Mouse (Mus musculus) lung, embryonic 16.5 days (tissue): ENCODE measurements at regions not wholly inside any gene's neighbourhood (a gene's known extent, or its start where the extent isn't known, plus 50 kb on each side); places are given as distances from the start of the nearest gene placed in this dataset.
"Not testable (repeated sequence)": the region's sequence is repeated elsewhere in the genome, so short reads cannot be mapped to it uniquely, and the experiment has no call there.

ENCODE experiments used
- ATAC-seq: fragments of 200-750 bp; cut with Nextera tagmentation; 2 replicates; pipeline ENCODE4 v1.8.0; 2017; ENCODE audit warnings: low read depth, mild to moderate bottlenecking, moderate library complexity
- H3K27ac ChIP-seq: fragments of 300-500 bp; sonication (generic); 2 replicates; pipeline ENCODE4 v1.5.1; 2014; ENCODE audit warnings: mild to moderate bottlenecking, control low read depth, low read length
- H3K27me3 ChIP-seq: fragments of 300-500 bp; sonication (generic); 2 replicates; pipeline ENCODE4 v1.6.1; 2014; ENCODE audit warnings: low read depth, low read length, mixed read lengths; ENCODE audit not compliant: control insufficient read depth, insufficient read depth
- H3K36me3 ChIP-seq: fragments of 300-500 bp; sonication (generic); 2 replicates; pipeline ENCODE4 v1.6.1; 2014; ENCODE audit warnings: low read length; ENCODE audit not compliant: control insufficient read depth, insufficient read depth
- H3K4me1 ChIP-seq: fragments of 300-500 bp; sonication (generic); replicated peaks from 2 replicates; pipeline ENCODE4 v1.6.1; 2014; ENCODE audit warnings: low read length, mixed read lengths; ENCODE audit not compliant: control insufficient read depth, insufficient read depth
- H3K4me2 ChIP-seq: fragments of 300-500 bp; sonication (generic); 2 replicates; pipeline ENCODE4 v1.6.1; 2014; ENCODE audit warnings: low read depth, low read length, control low read depth
- H3K4me3 ChIP-seq: fragments of 300-500 bp; sonication (generic); 2 replicates; pipeline ENCODE4 v1.5.1; 2014; ENCODE audit warnings: mild to moderate bottlenecking, low read length, control low read depth
- H3K9ac ChIP-seq: fragments of 300-500 bp; sonication (generic); 2 replicates; pipeline ENCODE4 v1.6.1; 2014; ENCODE audit warnings: low read length, control low read depth
- H3K9me3 ChIP-seq: fragments of 300-500 bp; sonication (generic); 2 replicates; pipeline ENCODE4 v1.6.1; 2016; ENCODE audit warnings: low read length; ENCODE audit not compliant: control insufficient read depth
- WGBS: fragments of 180-500 bp; shearing (Covaris S2); extraction: QIAGEN DNeasy Blood & Tissue Kit; methylation state at CpG from one replicate; pipeline ENCODE4 v1.1.7; 2014; 5-methylcytosine and 5-hydroxymethylcytosine counted together

DNA sequence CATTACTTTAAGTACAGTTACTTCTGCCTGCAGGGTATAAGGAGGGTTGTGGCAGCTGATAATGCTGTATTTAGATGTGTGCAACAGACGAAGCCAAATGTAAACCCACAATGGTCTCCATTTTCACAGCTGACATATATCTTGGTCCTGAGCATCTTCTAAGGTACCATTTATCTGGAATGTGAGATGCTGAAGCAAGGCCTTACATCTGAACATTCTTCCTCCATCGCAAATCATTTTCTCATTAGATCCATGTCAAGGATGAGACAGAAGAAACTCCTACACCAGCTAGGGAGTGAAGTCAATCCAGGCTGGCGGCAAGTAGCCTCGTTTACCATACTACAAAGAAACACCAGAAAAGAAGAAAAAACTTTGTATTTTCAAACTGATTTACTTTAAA, 228.4 kb upstream of the Hand2 start:
- Histone ChIP-seq H3K27ac (no peak overlapping the region), H3K9ac (no peak overlapping the region), H3K4me2 (no peak overlapping the region), H3K27me3 (no peaks in the 10 kb centered on the region), H3K4me3 (no peak overlapping the region), H3K4me1 (no peaks in the 10 kb centered on the region), H3K36me3 (no peaks in the 10 kb centered on the region), H3K9me3 (no peaks in the 10 kb centered on the region)
- 80% methylated on average over 4 of the region's 4 CpGs for WGBS
- no peak for ATAC-seq

DNA sequence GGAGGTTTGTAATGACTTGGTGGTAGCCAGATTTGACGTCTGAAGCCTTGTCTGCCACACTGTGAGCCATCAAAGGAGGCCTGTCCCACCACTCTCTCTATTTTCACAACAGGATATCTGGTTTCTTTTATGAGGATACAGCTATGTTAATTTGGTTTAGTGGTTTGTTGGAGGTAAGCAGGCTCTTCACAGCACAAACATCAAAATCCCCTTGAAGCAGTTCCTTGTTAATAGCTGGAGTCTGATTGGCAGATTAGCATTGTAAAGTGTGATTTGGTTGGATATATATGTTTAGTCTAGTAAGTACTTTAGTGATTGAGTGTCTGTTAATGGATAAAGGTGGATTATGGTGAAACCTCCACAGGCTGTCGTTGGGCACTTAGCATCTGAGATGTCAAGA, 225.6 kb upstream of the Hand2 start:
- Histone ChIP-seq H3K36me3 (no peaks in the 10 kb centered on the region), H3K9ac (no peak overlapping the region), H3K9me3 (no peaks in the 10 kb centered on the region), H3K4me2 (no peak overlapping the region), H3K4me1 (no peaks in the 10 kb centered on the region), H3K27ac (no peak overlapping the region), H3K27me3 (no peaks in the 10 kb centered on the region), H3K4me3 (no peak overlapping the region)
- ATAC-seq, result no peak
- 29% methylated on average over 2 of the region's 2 CpGs for WGBS

DNA sequence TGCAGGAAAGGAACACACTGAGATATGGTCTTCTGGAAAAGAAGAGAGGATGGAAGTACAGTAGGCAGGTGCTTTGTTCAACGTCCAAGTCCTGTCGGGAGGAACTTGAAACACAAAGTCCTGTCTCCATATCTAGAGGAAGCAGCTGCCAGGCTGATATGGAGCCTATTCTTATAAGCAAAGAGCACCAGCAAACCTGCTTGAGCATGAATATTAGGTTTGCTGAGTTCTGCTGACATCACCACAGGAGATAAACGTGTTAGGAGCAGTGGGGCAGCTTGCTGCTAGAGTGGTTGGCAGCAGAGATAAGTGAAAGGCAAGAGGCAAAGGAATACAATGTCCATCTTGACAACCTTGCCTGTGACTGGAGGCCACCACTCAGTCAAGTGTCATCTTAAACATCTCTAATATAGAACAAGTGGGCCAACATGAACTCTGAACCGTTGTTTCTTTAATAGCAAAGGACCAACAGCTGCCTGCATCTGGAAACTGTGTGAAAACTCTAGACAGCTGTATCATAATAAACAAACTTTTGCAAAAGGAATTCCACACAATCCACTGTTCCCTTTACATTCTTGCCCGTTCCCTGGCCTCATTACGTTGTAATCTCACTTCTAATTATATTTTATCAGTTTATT, 209.9 kb upstream of the Hand2 start:
- H3K36me3 ChIP-seq, H3K9ac ChIP-seq, H3K4me3 ChIP-seq, H3K9me3 ChIP-seq, H3K4me1 ChIP-seq, H3K4me2 ChIP-seq, H3K27ac ChIP-seq, H3K27me3 ChIP-seq: not testable (repeated sequence)
- peak; percentile 70; the same call in 1 of the 2 replicates for ATAC-seq
- 33% methylated on average over 2 of the region's 6 CpGs for WGBS

DNA sequence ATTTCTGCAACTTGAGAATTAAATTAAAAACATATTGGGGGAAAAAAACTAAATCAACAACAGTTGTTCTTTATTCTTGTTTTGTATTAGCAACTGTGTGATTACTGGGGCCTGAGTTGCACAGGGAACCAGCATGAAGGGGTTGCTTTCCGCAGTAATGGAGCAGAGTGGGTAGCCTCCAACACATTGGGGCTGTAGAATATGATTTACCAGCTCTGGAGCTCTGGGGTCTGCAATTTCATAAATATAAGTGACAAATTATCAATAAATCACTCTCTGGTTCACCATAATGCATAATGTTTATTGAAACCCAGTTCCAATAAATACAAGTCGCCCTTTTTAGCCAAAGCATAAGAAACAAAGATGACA, 209.4 kb upstream of the Hand2 start:
- 30% methylated on average over 2 of the region's 2 CpGs for WGBS

DNA sequence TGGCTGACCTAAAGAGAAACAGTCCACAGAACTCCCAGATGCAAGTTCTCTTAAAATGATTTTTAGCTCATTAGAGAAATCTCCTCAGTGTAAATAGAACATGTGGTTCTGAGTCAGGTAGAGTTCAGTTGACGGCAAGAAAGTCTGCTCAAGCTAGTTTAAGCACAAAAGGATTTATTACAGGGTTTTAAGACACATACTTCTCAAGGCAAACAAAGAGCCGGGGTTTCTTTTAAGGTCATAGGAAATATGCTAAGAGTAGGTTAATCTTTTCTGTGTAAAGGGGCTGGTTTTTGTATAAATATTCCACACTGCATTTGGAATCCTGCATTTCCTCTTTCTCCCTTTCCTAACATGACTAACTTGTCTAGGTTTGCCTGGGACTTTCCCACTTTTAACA, 206.9 kb upstream of the Hand2 start:
- H3K9me3 ChIP-seq, result no peaks in the 10 kb centered on the region; the same call in 1 of the 2 replicates
- no peak overlapping the region for H3K4me2 ChIP-seq
- H3K27ac ChIP-seq, result no peak overlapping the region
- H3K9ac ChIP-seq, result no peak overlapping the region
- H3K27me3 ChIP-seq, result no peaks in the 10 kb centered on the region
- H3K36me3 ChIP-seq, result no peaks in the 10 kb centered on the region
- H3K4me1 ChIP-seq, result no peaks in the 10 kb centered on the region
- ATAC-seq, result no peak
- WGBS, result 50% methylated on average over 2 of the region's 2 CpGs
- no peak overlapping the region for H3K4me3 ChIP-seq

More for the DNA sequence above, 209.4 kb upstream of the Hand2 start:
- Histone ChIP-seq H3K4me3 (no peak overlapping the region), H3K36me3 (no peaks in the 10 kb centered on the region), H3K27ac (no peak overlapping the region), H3K4me2 (no peak overlapping the region), H3K27me3 (no peaks in the 10 kb centered on the region), H3K9ac (no peak overlapping the region), H3K9me3 (no peaks in the 10 kb centered on the region; the same call in 1 of the 2 replicates), H3K4me1 (no peaks in the 10 kb centered on the region)
- no peak for ATAC-seq

DNA sequence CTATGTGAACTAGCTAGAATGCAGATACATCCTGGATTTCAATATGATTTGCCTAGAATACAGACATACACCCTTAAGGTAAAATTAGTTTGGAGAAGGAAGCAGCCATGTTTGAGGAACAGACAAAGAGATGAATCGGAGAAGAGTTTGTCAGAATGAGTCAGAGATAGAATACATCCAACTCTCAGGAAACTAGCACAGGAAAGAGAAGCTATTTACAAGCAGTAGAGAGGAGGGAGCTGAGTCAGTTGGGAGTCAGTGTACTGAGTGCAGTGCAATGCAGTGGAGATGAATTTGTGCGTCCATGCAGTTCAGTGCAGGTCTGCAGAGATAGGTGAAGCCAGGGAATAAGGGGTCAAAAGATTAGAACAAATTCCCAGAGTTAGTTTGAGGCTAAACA, 205.5 kb upstream of the Hand2 start:
- no peak overlapping the region for H3K27ac ChIP-seq
- H3K27me3 ChIP-seq, result no peaks in the 10 kb centered on the region
- WGBS, result 85% methylated on average over 2 of the region's 2 CpGs
- H3K4me1 ChIP-seq, result no peaks in the 10 kb centered on the region
- H3K36me3 ChIP-seq, result no peaks in the 10 kb centered on the region
- H3K9me3 ChIP-seq, result no peaks in the 10 kb centered on the region
- H3K9ac ChIP-seq, result no peak overlapping the region
- H3K4me2 ChIP-seq, result no peak overlapping the region
- no peak for ATAC-seq
- H3K4me3 ChIP-seq, result no peak overlapping the region

DNA sequence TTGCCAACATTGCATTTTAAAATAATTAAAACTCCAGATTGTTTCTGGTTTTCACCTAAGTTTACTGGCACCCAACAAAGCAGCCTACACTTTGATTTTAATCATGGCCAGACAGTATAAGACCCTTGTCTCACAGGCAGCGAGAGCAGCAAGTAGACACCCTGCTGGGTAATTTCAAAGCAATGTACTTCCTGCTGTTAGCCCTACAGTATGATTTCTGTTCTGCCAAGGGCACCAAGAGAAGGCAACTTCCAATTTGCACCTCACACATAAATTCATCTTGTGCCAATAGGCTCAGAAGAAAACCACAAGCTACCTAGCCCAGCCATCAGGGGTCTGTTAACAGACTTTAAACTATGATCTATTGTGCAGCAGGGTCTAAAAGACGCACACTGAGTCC, 186.7 kb upstream of the Hand2 start:
- H3K4me3 ChIP-seq, result no peak overlapping the region
- no peaks in the 10 kb centered on the region for H3K9me3 ChIP-seq
- no peak overlapping the region for H3K9ac ChIP-seq
- H3K4me1 ChIP-seq, result no peaks in the 10 kb centered on the region
- 48% methylated on average over 2 of the region's 2 CpGs for WGBS
- no peaks in the 10 kb centered on the region for H3K36me3 ChIP-seq
- H3K27me3 ChIP-seq, result no peaks in the 10 kb centered on the region
- ATAC-seq, result no peak
- no peak overlapping the region for H3K4me2 ChIP-seq
- no peak overlapping the region for H3K27ac ChIP-seq

DNA sequence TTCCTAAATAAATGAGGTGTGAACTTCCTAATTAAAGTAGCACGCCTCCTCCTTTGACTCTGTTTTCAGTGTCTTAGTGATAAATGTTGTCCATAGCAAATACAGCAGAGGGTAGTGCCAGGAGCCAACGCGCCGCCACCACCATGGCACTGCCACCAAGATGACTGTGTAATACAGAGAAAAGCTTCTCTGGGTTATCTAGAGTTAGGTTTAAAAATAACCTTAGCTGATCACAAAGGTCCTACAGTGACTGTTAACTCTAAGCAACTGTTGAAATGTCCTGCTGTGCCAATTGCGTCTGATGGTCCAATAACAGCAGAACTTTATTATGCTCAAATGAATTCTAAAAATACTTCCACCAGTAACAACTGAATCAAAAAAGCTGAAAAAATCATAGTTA, 186.1 kb upstream of the Hand2 start:
- no peaks in the 10 kb centered on the region for H3K36me3 ChIP-seq
- H3K4me3 ChIP-seq, result no peak overlapping the region
- H3K9me3 ChIP-seq, result no peaks in the 10 kb centered on the region
- H3K27me3 ChIP-seq, result no peaks in the 10 kb centered on the region
- H3K4me2 ChIP-seq, result no peak overlapping the region
- H3K27ac ChIP-seq, result no peak overlapping the region
- no peaks in the 10 kb centered on the region for H3K4me1 ChIP-seq
- 76% methylated on average over 5 of the region's 5 CpGs for WGBS
- H3K9ac ChIP-seq, result no peak overlapping the region
- no peak for ATAC-seq

DNA sequence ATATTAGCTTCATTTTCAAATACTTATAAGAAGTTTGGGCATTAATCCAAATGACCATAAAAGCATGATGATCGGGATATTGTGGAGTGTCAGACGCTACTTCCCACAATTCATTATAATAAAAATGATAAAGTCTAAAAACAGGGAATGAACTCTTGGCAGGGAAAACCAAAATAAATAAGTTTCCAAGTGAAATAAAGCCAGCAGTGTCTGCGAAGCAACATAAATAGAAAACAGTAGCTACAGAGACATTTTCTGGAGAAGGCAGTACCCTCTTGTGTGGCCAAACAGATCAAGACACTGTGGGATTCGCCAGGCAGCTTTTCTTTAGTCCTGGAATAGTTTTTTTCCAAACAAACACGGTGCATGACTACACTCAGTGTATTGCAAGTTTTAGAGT, 172.7 kb upstream of the Hand2 start:
- no peaks in the 10 kb centered on the region for H3K36me3 ChIP-seq
- WGBS, result 41% methylated on average over 5 of the region's 5 CpGs
- ATAC-seq, result peak; percentile 45; the same call in 1 of the 2 replicates

DNA sequence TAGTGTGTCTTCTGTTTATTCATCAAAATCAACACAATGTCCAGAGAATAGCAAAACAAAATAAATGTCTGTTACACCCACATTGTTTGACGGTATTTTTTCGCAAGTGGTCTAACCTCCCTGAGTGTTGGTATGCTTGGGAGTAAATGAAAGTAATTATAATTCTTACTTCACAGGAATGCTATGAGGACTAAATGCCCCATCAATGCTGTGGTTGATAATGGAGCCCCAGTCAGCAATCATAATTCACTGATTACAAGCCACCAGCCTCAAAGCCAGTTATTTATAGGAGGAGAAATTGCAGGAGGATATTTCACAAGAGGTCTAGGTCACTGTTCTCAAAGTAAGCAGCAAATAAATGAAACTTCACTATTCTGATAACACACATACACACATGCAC, 129.6 kb upstream of the Hand2 start:
- H3K27me3 ChIP-seq, result no peaks in the 10 kb centered on the region
- H3K4me1 ChIP-seq, result no peaks in the 10 kb centered on the region
- H3K4me3 ChIP-seq, result no peak overlapping the region
- ATAC-seq, result no peak
- no peak overlapping the region for H3K9ac ChIP-seq
- no peaks in the 10 kb centered on the region for H3K9me3 ChIP-seq
- H3K36me3 ChIP-seq, result no peaks in the 10 kb centered on the region
- H3K27ac ChIP-seq, result no peak overlapping the region
- WGBS, result 64% methylated on average over 2 of the region's 2 CpGs
- no peak overlapping the region for H3K4me2 ChIP-seq

More for the DNA sequence above, 172.7 kb upstream of the Hand2 start:
- Histone ChIP-seq H3K9me3 (no peaks in the 10 kb centered on the region), H3K27me3 (no peaks in the 10 kb centered on the region), H3K4me1 (no peaks in the 10 kb centered on the region; the same call in 1 of the 2 replicates), H3K9ac (no peak overlapping the region), H3K4me2 (no peak overlapping the region), H3K4me3 (no peak overlapping the region), H3K27ac (no peak overlapping the region)
